Mouse (Mus musculus): Measurements from ENCODE around the gene Akap6. TPM values are rescaled to one million over a fixed set of nuclear protein-coding genes. Genes with fewer than 3 reads are reported as not detected.

The Akap6 gene
- polyA plus RNA-seq, 1 experiment, result 0.78 TPM

- TF ChIP-seq CTCF (IDR thresholded peaks at IDR 0.05; ENCODE audit: borderline replicate concordance, control insufficient read depth, extremely low read depth, insufficient read depth, low read length, poor library complexity), result no peak
- no peak for TF ChIP-seq POLR2A (IDR thresholded peaks at IDR 0.05; ENCODE audit: control insufficient read depth, extremely low read depth, insufficient read depth, low read length, poor library complexity)
- no peak overlapping the region for H3K4me3 ChIP-seq (ENCODE audit: control insufficient read depth, insufficient read depth, low read length)
- no peak overlapping the region for H3K27ac ChIP-seq (ENCODE audit: control insufficient read depth, insufficient read depth, low read length)
- no peaks in the 10 kb centered on the region for H3K27me3 ChIP-seq (ENCODE audit: control insufficient read depth, insufficient read depth, low read length)
- H3K4me1 ChIP-seq (replicated peaks; ENCODE audit: control insufficient read depth, insufficient read depth, low read length), result no peaks in the 10 kb centered on the region
- 71% methylated on average over 11 of the region's 11 CpGs for WGBS
- DNase-seq, result no peak
- no peaks in the 10 kb centered on the region for H3K36me3 ChIP-seq (ENCODE audit: control insufficient read depth, insufficient read depth, low read length)
Measured at GRCm38 (mm10) chr12:53146460-53147050, 447.4 kb downstream of the Akap6 start.

DNA sequence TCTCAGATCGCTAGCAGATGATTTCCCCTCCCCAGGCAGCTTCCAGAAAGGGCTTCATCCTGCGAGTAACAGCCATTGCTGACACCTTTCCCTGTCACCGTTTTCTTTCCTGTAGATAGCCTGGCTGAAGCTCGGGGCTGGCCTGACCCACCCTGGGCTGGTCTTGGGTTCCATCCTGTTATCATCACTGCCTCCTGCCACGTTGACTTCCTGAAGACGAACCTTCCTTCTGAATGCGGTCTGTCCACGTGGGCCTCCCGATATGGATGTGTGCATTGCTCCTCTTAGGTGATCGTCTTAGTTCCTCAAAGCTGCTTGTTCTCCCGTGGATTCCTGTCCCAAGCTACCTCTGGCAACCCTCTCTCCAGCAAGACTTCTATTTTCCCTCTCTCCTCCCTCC, 448.5 kb downstream of the Akap6 start:
- H3K27me3 ChIP-seq (ENCODE audit: control insufficient read depth, insufficient read depth, low read length), result no peaks in the 10 kb centered on the region
- no peak for DNase-seq
- no peaks in the 10 kb centered on the region for H3K36me3 ChIP-seq (ENCODE audit: control insufficient read depth, insufficient read depth, low read length)
- no peak overlapping the region for H3K4me3 ChIP-seq (ENCODE audit: control insufficient read depth, insufficient read depth, low read length)
- WGBS, result 58% methylated on average over 11 of the region's 11 CpGs
- no peak overlapping the region for H3K27ac ChIP-seq (ENCODE audit: control insufficient read depth, insufficient read depth, low read length)
- H3K4me1 ChIP-seq (replicated peaks; ENCODE audit: control insufficient read depth, insufficient read depth, low read length), result no peaks in the 10 kb centered on the region
- TF ChIP-seq CTCF (IDR thresholded peaks at IDR 0.05; ENCODE audit: borderline replicate concordance, control insufficient read depth, extremely low read depth, insufficient read depth, low read length, poor library complexity), result no peak
- no peak for TF ChIP-seq POLR2A (IDR thresholded peaks at IDR 0.05; ENCODE audit: control insufficient read depth, extremely low read depth, insufficient read depth, low read length, poor library complexity)

DNA sequence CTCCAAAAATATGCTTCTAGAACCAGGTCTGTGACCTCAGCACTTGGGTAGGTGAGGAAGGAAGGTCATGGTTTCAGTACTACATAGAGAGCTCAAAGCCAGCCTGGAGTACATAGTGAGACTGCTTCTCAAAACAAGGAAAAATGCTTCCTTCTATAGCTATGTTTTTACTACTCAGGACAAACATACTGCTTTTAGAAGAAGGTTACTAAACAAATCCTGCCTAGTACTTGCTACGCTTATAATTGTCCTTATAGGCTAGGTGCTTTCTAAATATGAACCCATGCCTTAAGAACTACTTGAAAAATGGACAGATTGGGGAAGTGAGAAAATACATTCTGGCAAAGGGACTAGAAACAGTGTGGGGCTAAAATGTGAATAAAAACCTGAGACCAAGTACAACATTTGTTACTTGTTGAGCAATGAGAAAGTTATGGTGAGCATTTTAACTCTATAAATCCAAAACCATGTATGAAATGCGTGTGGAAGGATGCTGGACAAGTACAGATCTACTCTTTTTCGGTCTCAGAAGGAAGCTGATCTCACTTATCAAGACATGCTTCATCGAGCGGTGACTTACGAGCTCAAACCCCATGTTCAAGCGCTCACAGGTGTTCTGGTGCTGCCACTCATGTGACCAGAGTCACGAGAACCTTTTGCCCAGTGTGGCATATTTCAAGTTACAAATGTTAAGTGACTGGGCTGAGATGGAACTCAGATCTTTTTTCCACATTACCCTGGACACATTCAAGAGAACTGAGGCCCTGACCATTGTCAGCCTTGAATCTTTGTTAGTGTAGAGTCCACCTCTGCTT, 469.2 kb downstream of the Akap6 start:
- no peak overlapping the region for H3K27ac ChIP-seq (ENCODE audit: control insufficient read depth, insufficient read depth, low read length)
- 91% methylated on average over 8 of the region's 8 CpGs for WGBS
- H3K27me3 ChIP-seq (ENCODE audit: control insufficient read depth, insufficient read depth, low read length), result no peaks in the 10 kb centered on the region
- H3K36me3 ChIP-seq (ENCODE audit: control insufficient read depth, insufficient read depth, low read length), result no peaks in the 10 kb centered on the region
- no peak overlapping the region for H3K4me3 ChIP-seq (ENCODE audit: control insufficient read depth, insufficient read depth, low read length)
- no peak for TF ChIP-seq POLR2A (IDR thresholded peaks at IDR 0.05; ENCODE audit: control insufficient read depth, extremely low read depth, insufficient read depth, low read length, poor library complexity)
- no peak for TF ChIP-seq CTCF (IDR thresholded peaks at IDR 0.05; ENCODE audit: borderline replicate concordance, control insufficient read depth, extremely low read depth, insufficient read depth, low read length, poor library complexity)
- no peak for DNase-seq
- no peaks in the 10 kb centered on the region for H3K4me1 ChIP-seq (replicated peaks; ENCODE audit: control insufficient read depth, insufficient read depth, low read length)

- 90% methylated on average over 7 of the region's 7 CpGs for WGBS
- no peak for DNase-seq
- Histone ChIP-seq H3K4me3 (ENCODE audit: control insufficient read depth, insufficient read depth, low read length) (no peak overlapping the region), H3K27me3 (ENCODE audit: control insufficient read depth, insufficient read depth, low read length) (no peaks in the 10 kb centered on the region), H3K27ac (ENCODE audit: control insufficient read depth, insufficient read depth, low read length) (no peak overlapping the region), H3K36me3 (ENCODE audit: control insufficient read depth, insufficient read depth, low read length) (no peaks in the 10 kb centered on the region), H3K4me1 (replicated peaks; ENCODE audit: control insufficient read depth, insufficient read depth, low read length) (no peaks in the 10 kb centered on the region)
- no peak for TF ChIP-seq POLR2A (IDR thresholded peaks at IDR 0.05; ENCODE audit: control insufficient read depth, extremely low read depth, insufficient read depth, low read length, poor library complexity)
- no peak for TF ChIP-seq CTCF (IDR thresholded peaks at IDR 0.05; ENCODE audit: borderline replicate concordance, control insufficient read depth, extremely low read depth, insufficient read depth, low read length, poor library complexity)
Measured at GRCm38 (mm10) chr12:53191435-53191834, 492.3 kb downstream of the Akap6 start.

DNA sequence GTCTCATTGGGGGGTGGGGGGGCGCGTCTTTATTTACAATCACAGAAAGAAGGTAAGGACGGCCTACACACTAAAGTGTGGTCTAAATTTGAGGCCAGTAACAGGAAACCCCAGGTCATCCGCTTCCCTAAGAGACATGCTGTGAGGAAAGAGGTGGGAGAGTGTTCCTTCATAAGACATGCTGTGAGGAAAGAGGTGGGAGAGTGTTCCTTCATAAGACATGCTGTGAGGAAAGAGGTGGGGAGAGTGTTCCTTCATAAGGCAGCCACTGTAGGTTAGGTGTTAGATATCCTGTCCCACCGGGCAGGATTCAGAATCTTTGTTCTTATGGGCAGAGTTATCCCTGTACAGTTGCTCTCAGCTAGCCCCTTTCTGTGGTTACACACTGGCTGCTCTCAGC, 494.5 kb downstream of the Akap6 start:
- no peak overlapping the region for H3K27ac ChIP-seq (ENCODE audit: control insufficient read depth, insufficient read depth, low read length)
- WGBS, result 81% methylated on average over 5 of the region's 5 CpGs
- no peaks in the 10 kb centered on the region for H3K36me3 ChIP-seq (ENCODE audit: control insufficient read depth, insufficient read depth, low read length)
- no peak overlapping the region for H3K4me3 ChIP-seq (ENCODE audit: control insufficient read depth, insufficient read depth, low read length)
- TF ChIP-seq CTCF (IDR thresholded peaks at IDR 0.05; ENCODE audit: borderline replicate concordance, control insufficient read depth, extremely low read depth, insufficient read depth, low read length, poor library complexity) (no peak), POLR2A (IDR thresholded peaks at IDR 0.05; ENCODE audit: control insufficient read depth, extremely low read depth, insufficient read depth, low read length, poor library complexity) (no peak)
- no peaks in the 10 kb centered on the region for H3K4me1 ChIP-seq (replicated peaks; ENCODE audit: control insufficient read depth, insufficient read depth, low read length)
- H3K27me3 ChIP-seq (ENCODE audit: control insufficient read depth, insufficient read depth, low read length), result no peaks in the 10 kb centered on the region
- DNase-seq, result no peak

Other genes with a start within 250 kb of the Akap6 start
- gene Arhgap5, start 195.4 kb upstream of the Akap6 start, polyA plus RNA-seq (2012; rRNA removed), result 0.80 and 1.3 TPM in 2 replicates

Measured in thymus, adult 2 months (tissue).